In the genomic region with DNA sequence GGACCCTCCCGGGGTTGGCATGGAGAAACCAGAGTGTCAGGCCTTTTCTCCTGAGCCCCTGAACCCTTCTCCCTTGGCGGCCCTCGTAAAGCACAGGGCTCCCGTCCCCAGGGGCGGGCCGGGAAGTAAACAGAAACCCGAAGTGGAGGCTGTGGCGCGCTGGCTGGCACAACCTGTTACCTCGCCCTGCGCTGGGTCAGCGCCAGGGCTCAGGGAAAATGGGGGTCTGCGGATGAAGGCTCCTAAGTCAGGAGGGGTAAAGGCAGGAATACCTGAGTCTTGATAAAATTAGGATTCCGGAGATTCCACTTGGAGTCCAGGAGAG, we compare ENCODE assay signal across 7 mouse cellular contexts. TPM values are rescaled to one million over a fixed set of nuclear protein-coding genes. Genes with fewer than 3 reads are reported as not detected.
DNase-seq lines count a peak whose midpoint lies in the region; ATAC-seq lines count a peak whose summit lies in the region.

No protein-coding gene starts in this region.

- WGBS in embryonic facial prominence, embryonic 10.5 days, result 4% methylated on average over 14 of the region's 14 CpGs
- WGBS in intestine, embryonic 14.5 days, result 1% methylated on average over 14 of the region's 14 CpGs

- H3K4me3 ChIP-seq in embryonic facial prominence, embryonic 10.5 days, result peak overlapping the region; percentile 38
- peak overlapping the region; percentile 27; the same call in 1 of the 2 replicates for H3K4me3 ChIP-seq in intestine, embryonic 14.5 days (ENCODE audit: low read depth, low read length)

- no peak overlapping the region for H3K27ac ChIP-seq in embryonic facial prominence, embryonic 10.5 days (replicated peaks)
- H3K27ac ChIP-seq in intestine, embryonic 14.5 days (ENCODE audit: low read depth), result no peak overlapping the region

- peaks cover 52% of the 10 kb centered on the region for H3K27me3 ChIP-seq in embryonic facial prominence, embryonic 10.5 days (replicated peaks; ENCODE audit: low read depth, poor library complexity, severe bottlenecking)
- peaks cover 33% of the 10 kb centered on the region for H3K27me3 ChIP-seq in intestine, embryonic 14.5 days (replicated peaks; ENCODE audit: control insufficient read depth, insufficient read depth, low read length)

- DNase-seq in kidney, adult 18-20 months, result peak; percentile 32
- DNase-seq in kidney, adult 11 months, result no peak
- no peak for DNase-seq in embryonic facial prominence, embryonic 10.5 days (ENCODE audit: low spot score)
- DNase-seq in intestine, embryonic 14.5 days (ENCODE audit: low spot score), result no peak
- DNase-seq in lung, postnatal 25 days (ENCODE audit: low spot score), result peak; percentile 25
- DNase-seq in thymus, postnatal 36 days, result no peak
- no peak for DNase-seq in layer of hippocampus, adult 11-12 months (ENCODE audit: low spot score)

- H3K36me3 ChIP-seq in embryonic facial prominence, embryonic 10.5 days (replicated peaks), result 0 out of 2 replicates have a peak, but pooled peaks cover 4% of the 10 kb centered on the region
- no peaks in the 10 kb centered on the region for H3K36me3 ChIP-seq in intestine, embryonic 14.5 days (ENCODE audit: control insufficient read depth, insufficient read depth, low read length)

- no peak overlapping the region for H3K9ac ChIP-seq in intestine, embryonic 14.5 days (ENCODE audit: low read length)

- peak; percentile 12; the same call in 1 of the 2 replicates for ATAC-seq in intestine, embryonic 14.5 days (replicated peaks; ENCODE audit: low FRiP score, low TSS enrichment, low read depth)

- no peaks in the 10 kb centered on the region for H3K9me3 ChIP-seq in embryonic facial prominence, embryonic 10.5 days
- H3K9me3 ChIP-seq in intestine, embryonic 14.5 days (ENCODE audit: control insufficient read depth, low read length), result no peaks in the 10 kb centered on the region

- H3K4me1 ChIP-seq in embryonic facial prominence, embryonic 10.5 days, result peaks cover 26% of the 10 kb centered on the region
- H3K4me1 ChIP-seq in intestine, embryonic 14.5 days (replicated peaks; ENCODE audit: control insufficient read depth, insufficient read depth, low read length), result no peaks in the 10 kb centered on the region; the same call in 1 of the 2 replicates

- peak overlapping the region; percentile 41 for H3K4me2 ChIP-seq in intestine, embryonic 14.5 days (ENCODE audit: low read length)

RNA-seq across cellular contexts. Expression of a gene that starts 0.5 kb away (rescaled TPM):
- 0.85 and 1.2 TPM in 2 replicates for polyA plus RNA-seq in embryonic facial prominence, embryonic 10.5 days (2016; fragmentation: Nextera tagmentation; extraction: Ambion mirVana)
- polyA plus RNA-seq in intestine, embryonic 14.5 days (2014; fragmentation: Nextera tagmentation; extraction: Ambion mirVana), result 1.5 and 2.1 TPM in 2 replicates

RNA-seq across cellular contexts. Expression of a gene that starts 12.6 kb away (rescaled TPM):
- polyA plus RNA-seq in embryonic facial prominence, embryonic 10.5 days (2016; fragmentation: Nextera tagmentation; extraction: Ambion mirVana), result 30.4 and 39.7 TPM in 2 replicates
- 83.3 and 84.8 TPM in 2 replicates for polyA plus RNA-seq in intestine, embryonic 14.5 days (2014; fragmentation: Nextera tagmentation; extraction: Ambion mirVana)

RNA-seq across cellular contexts. Expression of a gene that starts 12.8 kb away (rescaled TPM):
- 70.9 and 72.2 TPM in 2 replicates for polyA plus RNA-seq in embryonic facial prominence, embryonic 10.5 days (2016; fragmentation: Nextera tagmentation; extraction: Ambion mirVana)
- polyA plus RNA-seq in intestine, embryonic 14.5 days (2014; fragmentation: Nextera tagmentation; extraction: Ambion mirVana), result 45.8 and 50.2 TPM in 2 replicates

RNA-seq across cellular contexts. Expression of a gene that starts 15.8 kb away (rescaled TPM):
- 0.68 and 0.69 TPM in 2 replicates for polyA plus RNA-seq in embryonic facial prominence, embryonic 10.5 days (2016; fragmentation: Nextera tagmentation; extraction: Ambion mirVana)
- 0.51 and 0.67 TPM in 2 replicates for polyA plus RNA-seq in intestine, embryonic 14.5 days (2014; fragmentation: Nextera tagmentation; extraction: Ambion mirVana)

RNA-seq across cellular contexts. Expression of a gene that starts 16.4 kb away (rescaled TPM):
- 4.6 and 6.4 TPM in 2 replicates for polyA plus RNA-seq in embryonic facial prominence, embryonic 10.5 days (2016; fragmentation: Nextera tagmentation; extraction: Ambion mirVana)
- 23.3 and 24.4 TPM in 2 replicates for polyA plus RNA-seq in intestine, embryonic 14.5 days (2014; fragmentation: Nextera tagmentation; extraction: Ambion mirVana)

Comparison
In these comparisons a context has a peak if more than half of its experiments do, and no peak if none do; other contexts are left out.
1. DNase-seq: peak in kidney, adult 18-20 months (single experiment) and lung, postnatal 25 days (single experiment); none in kidney, adult 11 months (single experiment), embryonic facial prominence, embryonic 10.5 days (single experiment), intestine, embryonic 14.5 days (single experiment), thymus, postnatal 36 days (0 of 2) and layer of hippocampus, adult 11-12 months (single experiment).